Mouse (Mus musculus): ENCODE results near the gene Ublcp1. TPM values are rescaled to one million over a fixed set of nuclear protein-coding genes. Genes with fewer than 3 reads are reported as not detected.

Gene Ublcp1
- polyA plus RNA-seq (2015; fragmentation: Nextera tagmentation; extraction: Ambion mirVana) = 50.6 and 56.1 TPM in 2 replicates

DNA sequence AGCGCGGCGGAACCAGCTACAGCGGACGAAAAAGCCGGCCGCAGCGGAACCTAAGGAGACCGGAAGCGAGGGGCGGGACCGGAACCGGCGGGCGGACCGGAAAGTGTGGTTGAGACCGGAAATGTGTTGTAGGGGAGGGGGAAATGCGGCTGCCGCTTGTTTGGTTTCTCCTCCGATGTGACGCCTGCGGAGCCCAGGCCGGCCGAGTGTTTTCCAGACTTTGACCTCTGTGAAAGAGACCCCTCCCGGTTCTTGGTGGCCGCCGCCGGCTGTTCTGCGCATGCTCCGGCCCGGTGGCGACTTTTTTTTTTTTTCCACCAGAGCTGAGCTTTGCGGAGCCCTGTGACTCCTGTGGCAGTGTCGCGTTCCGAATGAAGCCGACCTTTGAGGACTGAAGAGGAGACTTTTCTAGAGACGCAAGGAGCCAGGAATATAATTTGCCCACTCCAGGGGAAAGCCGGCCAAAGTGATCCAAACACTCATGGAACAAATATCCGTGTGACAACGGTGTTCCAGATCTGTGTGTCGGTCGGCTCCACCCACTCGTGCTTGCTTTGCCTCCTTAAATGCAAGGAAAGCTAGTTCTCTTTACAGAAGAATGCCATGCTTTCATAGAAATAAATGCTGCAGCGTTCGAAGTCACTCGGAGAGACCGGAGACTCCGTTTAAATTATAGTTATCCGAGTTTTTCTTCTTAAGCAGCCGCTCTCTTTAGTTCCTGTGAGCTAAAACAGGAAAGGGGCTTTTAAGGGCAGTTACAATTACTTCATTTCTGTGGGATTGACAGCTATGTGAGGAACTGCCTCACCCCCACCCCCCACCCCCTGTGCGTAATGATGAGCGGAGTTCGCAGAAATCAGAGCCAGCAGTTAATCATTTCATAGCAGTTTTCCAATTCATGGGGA is at the start of gene Ublcp1:
Gene Ublcp1, minus strand, starts transcription at position 67 of the 905 bp plus-strand sequence.
- Histone ChIP-seq H3K27ac (replicated peaks) (peak within 1 kb of the TSS; percentile 88), H3K27me3 (no peaks in the 10 kb centered on the region), H3K9ac (replicated peaks) (peak within 1 kb of the TSS; percentile 94), H3K9me3 (no peaks in the 10 kb centered on the region), H3K36me3 (no peaks in the 10 kb centered on the region), H3K4me3 (peak within 1 kb of the TSS; percentile 98), H3K4me1 (peaks cover 25% of the 10 kb centered on the region), H3K4me2 (replicated peaks) (peak within 1 kb of the TSS; percentile 82)
- peak; percentile 95 for ATAC-seq (replicated peaks)
- WGBS = under 1% methylated on average over 54 of the region's 54 CpGs

DNA sequence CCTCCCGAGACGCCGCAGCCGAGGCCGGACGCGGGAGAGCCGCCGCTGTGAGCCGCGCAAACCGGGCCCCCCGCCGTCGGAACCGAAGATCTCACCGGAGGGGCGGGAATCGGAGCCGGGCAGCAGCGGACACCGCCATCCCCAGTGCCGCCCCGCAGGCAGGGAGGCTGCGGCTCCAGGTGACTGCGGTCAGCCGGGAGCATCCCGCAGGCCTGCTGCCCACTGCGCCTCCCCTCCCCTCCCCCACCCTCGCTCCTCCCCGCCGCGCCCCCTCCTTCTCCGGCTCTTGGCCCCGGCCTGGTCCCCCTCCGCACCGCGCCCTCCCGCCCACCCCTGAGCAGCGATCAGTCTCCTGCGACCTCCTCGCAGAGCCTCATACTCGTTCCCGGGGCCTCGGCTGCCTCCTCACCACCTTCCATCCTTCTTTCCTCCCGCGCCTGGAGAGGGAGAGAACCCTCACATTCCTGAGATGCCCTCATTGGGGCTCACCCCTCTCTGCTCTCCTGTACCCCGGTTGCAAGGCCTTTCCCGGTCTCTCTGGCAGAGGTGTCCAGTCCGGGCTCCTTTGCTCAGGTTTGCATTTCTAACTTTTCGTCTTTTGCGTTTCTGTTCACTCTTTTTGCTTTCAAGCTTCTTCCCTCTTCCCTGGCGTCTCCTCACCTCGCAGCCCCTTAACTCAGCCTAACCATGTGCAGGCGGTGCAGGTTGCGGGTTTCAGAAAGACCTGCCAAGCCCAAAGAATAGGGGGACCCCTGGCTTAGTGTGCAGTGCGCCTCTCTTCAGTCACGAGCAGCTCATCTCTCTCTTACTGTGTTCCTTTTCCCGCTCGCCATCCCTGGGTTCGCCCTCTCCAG is 49.0 kb upstream of the Ublcp1 start:
- H3K4me1 ChIP-seq = peaks cover 31% of the 10 kb centered on the region
- H3K9me3 ChIP-seq = no peaks in the 10 kb centered on the region
- H3K27me3 ChIP-seq = no peaks in the 10 kb centered on the region
- WGBS = 1% methylated on average over 51 of the region's 61 CpGs
- peak overlapping the region; percentile 74 for H3K4me2 ChIP-seq (replicated peaks)
- no peaks in the 10 kb centered on the region for H3K36me3 ChIP-seq
- peak; percentile 71 for ATAC-seq (replicated peaks)
- peak overlapping the region; percentile 99 for H3K4me3 ChIP-seq
- peak overlapping the region; percentile 94 for H3K9ac ChIP-seq (replicated peaks)
- peak overlapping the region; percentile 94 for H3K27ac ChIP-seq (replicated peaks)

DNA sequence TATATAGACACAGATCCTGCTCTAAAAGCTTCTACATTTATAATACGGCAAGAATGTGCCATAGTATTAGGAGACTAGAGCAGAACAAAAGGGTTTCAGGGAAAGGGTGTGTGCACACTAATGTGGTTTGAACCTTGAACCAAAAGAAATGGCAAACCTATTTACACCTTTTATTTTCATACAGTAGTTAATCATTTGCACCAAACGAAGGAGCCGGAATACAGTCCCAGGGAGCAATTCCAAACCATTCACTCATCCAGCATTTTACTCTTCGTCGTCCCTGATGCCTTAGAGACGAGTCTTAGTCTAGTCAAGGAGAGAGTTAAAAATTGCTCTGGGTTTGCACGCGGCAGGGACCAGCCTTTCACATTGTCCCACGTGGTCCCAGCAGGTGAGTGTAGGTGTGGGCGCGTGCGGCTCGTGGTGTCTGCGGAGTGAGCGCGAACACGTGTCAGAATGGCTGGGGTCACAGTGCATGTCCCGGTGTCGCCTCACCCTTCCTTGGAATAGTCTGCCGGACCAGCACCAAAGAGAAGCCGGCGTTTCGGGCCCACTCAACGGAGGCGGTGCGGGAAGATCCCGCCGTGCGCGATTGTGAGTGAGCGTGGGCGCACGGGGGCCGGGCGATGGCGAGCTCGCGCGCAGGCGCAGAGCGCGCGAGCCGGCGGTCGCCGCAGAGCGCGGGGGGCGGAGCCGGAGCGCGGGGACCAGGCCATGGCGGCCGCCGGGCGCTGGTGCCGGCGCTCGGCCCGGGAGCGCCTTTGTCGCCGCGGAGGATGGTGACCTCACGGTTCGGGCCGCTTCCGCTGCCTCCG is 48.2 kb upstream of the Ublcp1 start, which contains the start of gene Rnf145:
Gene Rnf145, plus strand, starts transcription at position 684 of the 815 bp plus-strand sequence.
- Histone ChIP-seq H3K9me3 (no peaks in the 10 kb centered on the region), H3K27me3 (no peaks in the 10 kb centered on the region), H3K36me3 (no peaks in the 10 kb centered on the region), H3K4me1 (peaks cover 23% of the 10 kb centered on the region), H3K4me2 (replicated peaks) (peak within 1 kb of the TSS; percentile 74), H3K27ac (replicated peaks) (peak within 1 kb of the TSS; percentile 94), H3K4me3 (peak within 1 kb of the TSS; percentile 99), H3K9ac (replicated peaks) (peak within 1 kb of the TSS; percentile 94)
- peak; percentile 90 for ATAC-seq (replicated peaks)
- WGBS = under 1% methylated on average over 69 of the region's 70 CpGs

DNA sequence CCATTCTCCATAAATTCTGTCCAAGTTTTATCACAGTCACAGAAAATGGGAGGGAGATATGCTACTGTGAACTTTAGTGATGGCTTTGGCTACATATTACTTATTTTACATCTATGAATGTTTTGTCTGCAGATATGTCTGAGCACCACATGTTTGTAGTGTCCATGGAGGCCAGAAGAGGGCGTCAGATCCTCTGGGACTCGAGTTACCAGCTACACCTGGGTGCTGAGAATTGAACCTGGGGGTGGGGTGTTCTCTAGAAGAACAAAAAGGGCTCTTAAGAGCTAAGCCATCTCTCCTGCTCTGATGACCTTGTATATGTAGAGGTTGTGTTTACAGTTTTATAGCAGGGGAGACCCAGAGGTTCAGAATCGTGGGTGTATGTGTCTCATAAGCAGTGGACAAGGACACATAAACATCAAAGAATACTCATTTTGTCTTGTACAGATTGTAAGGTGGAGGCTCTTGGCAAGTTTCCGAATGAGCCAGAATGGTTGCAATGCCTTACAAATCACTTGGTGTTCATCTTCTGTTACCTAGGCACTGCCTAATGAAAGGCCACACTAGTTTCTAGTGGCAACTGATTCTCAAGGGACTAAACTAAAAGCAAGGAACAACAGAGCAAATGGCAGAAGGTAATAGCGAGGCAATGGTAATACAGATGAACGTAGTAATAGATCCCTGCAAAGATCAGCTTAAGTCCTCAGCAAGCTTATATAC is 47.4 kb upstream of the Ublcp1 start:
- Histone ChIP-seq H3K4me2 (replicated peaks) (peak overlapping the region; percentile 74), H3K27me3 (no peaks in the 10 kb centered on the region), H3K4me1 (peaks cover 20% of the 10 kb centered on the region), H3K9ac (replicated peaks) (peak overlapping the region; percentile 94; the same call in 1 of the 2 replicates), H3K36me3 (no peaks in the 10 kb centered on the region), H3K9me3 (no peaks in the 10 kb centered on the region), H3K4me3 (peak overlapping the region; percentile 99), H3K27ac (replicated peaks) (peak overlapping the region; percentile 94)
- ATAC-seq (replicated peaks) = 0 out of 2 replicates have a peak, but pooled peaks have one; percentile 0
- WGBS = 41% methylated on average over 6 of the region's 6 CpGs

DNA sequence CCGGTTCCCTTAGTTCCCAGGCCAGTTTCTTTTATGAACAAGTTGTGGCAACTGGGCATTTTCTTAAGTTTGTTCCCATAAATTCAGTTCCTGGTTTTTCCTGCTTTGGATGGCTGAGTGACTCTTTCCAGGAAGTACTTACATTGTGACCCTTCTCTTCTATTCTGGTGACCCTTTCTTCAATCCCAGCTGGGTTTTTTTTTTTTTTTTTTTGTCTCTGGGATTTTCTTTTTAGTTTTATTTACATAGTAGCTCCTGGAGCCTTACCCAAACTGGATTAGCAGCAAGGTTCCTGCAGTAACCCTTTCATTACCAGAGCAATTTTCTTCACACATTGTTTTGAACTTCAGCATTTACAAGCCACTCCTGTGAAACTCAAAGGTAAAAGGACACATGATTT is 46.1 kb upstream of the Ublcp1 start:
- Histone ChIP-seq H3K4me2 (replicated peaks) (no peak overlapping the region), H3K27me3 (no peaks in the 10 kb centered on the region), H3K27ac (replicated peaks) (no peak overlapping the region), H3K4me1 (peaks cover 15% of the 10 kb centered on the region), H3K36me3 (no peaks in the 10 kb centered on the region), H3K4me3 (no peak overlapping the region), H3K9me3 (no peaks in the 10 kb centered on the region), H3K9ac (replicated peaks) (no peak overlapping the region)
- 10% methylated on average over 1 of the region's 1 CpGs for WGBS
- no peak for ATAC-seq (replicated peaks)

DNA sequence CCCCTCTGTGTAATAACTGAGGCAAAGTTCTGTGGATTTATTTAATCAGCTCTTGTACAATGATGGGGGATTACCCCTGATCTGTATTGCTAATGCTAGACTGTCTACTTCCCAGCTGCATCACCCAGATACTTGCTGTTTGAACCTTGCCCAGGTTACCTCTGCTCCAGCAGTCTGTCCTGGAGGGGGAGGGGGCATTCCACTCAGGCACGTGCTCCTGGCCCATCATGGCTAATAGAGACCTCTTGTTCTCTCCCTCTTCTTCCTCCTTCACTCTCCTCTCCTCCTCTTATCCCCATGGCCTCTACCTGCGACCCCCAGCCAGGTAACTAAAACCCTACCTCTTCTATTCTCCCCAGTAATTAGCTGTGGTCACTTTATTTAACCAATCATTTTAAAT is 44.4 kb upstream of the Ublcp1 start:
- peaks cover 4% of the 10 kb centered on the region; the same call in 1 of the 2 replicates for H3K4me1 ChIP-seq
- no peak for ATAC-seq (replicated peaks)
- no peaks in the 10 kb centered on the region for H3K27me3 ChIP-seq
- H3K4me2 ChIP-seq (replicated peaks) = no peak overlapping the region
- no peaks in the 10 kb centered on the region for H3K36me3 ChIP-seq
- no peak overlapping the region for H3K27ac ChIP-seq (replicated peaks)
- H3K9ac ChIP-seq (replicated peaks) = no peak overlapping the region
- WGBS = 59% methylated on average over 2 of the region's 2 CpGs
- no peak overlapping the region for H3K4me3 ChIP-seq
- no peaks in the 10 kb centered on the region for H3K9me3 ChIP-seq

DNA sequence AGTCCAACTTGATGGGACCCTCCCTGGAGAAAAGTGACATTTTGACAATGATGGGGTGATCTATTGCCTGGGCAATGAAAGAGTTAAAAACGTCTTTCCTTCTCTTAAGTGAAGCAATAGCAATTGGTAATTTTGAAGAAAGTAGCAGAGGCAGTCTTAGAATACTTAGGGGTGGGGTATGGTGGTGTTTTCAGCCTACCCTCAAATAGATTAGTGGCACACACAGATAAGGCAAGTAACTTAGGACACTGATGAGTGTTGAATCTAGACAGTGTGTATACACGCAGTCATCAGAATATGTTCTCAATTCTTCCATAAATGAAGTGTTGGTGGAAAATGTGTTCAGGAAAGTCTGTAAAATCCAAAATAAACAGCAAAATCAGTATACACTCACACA is 42.7 kb upstream of the Ublcp1 start:
- 63% methylated on average over 2 of the region's 2 CpGs for WGBS
- no peaks in the 10 kb centered on the region for H3K36me3 ChIP-seq
- H3K4me2 ChIP-seq (replicated peaks) = no peak overlapping the region
- peaks cover 2% of the 10 kb centered on the region; the same call in 1 of the 2 replicates for H3K4me1 ChIP-seq
- H3K9me3 ChIP-seq = no peaks in the 10 kb centered on the region
- no peak overlapping the region for H3K9ac ChIP-seq (replicated peaks)
- no peak for ATAC-seq (replicated peaks)
- H3K27ac ChIP-seq (replicated peaks) = no peak overlapping the region
- no peaks in the 10 kb centered on the region for H3K27me3 ChIP-seq
- no peak overlapping the region for H3K4me3 ChIP-seq

DNA sequence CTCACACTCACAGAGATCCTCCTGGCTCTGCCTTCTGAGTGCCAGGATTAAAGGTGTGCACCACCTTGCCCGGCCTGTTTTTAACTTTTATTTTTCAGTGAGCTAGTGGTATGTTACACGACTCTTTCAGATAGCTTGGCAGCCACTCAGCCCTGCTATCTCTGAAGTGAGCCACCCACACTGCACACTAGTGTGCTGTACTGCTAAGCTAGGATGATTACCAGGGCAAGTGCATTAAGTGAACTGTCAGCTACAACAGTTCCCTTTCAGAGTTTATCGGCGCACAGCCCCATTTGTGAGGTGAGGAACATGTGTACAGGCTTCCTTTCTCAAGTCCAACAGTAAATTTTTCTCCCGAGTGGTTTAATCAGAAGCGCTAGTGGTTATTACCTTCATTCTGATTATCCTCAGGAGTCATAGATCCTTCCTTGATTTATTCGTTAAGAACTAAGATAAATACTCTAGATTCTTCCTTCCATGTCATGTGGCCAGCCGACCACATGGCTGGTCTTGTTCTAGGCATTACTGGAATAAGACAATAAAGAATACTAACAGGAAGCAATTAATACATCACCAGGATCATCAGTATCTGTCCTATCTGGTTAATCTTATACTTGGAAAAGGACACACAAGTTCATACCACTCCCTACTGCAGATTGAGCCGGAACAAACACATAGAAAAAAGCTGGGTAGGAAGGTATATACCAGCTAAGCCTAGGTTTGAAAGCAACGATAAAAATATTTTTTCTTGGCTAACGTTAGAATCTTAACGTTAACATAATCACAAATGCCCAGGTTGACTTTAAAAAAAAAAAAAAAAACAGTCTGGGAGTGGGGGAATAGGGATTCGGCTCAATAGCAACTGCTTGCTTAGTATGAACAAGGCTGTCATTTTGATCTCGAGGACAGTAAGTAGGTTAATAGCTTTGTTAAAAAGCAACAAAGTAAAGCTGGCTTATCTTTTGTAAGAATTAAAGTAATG is 42.0 kb upstream of the Ublcp1 start:
- Histone ChIP-seq H3K36me3 (no peaks in the 10 kb centered on the region), H3K27me3 (no peaks in the 10 kb centered on the region), H3K9ac (replicated peaks) (no peak overlapping the region), H3K27ac (replicated peaks) (no peak overlapping the region), H3K4me3 (no peak overlapping the region), H3K9me3 (no peaks in the 10 kb centered on the region), H3K4me2 (replicated peaks) (no peak overlapping the region), H3K4me1 (no peaks in the 10 kb centered on the region)
- WGBS = 82% methylated on average over 14 of the region's 14 CpGs
- no peak for ATAC-seq (replicated peaks)

DNA sequence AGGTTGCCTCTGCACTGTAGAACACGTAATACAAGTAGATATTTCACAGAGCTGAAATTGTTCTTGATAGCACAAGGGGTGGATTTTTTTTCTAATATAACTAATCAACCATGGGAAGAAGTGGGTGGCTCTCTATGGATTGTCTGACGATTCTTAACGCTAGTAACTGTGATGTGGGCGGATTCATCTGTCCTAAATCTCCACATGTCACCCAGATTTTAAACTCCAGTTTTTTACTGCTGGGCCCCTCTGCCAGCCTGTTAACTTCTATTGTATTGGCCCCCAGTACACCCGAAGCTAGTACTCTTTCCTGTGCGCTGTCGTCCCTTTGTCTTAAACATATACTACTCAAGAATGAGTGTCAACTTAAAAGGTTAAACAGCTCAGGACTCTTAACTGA is 40.1 kb upstream of the Ublcp1 start:
- Histone ChIP-seq H3K27ac (replicated peaks) (no peak overlapping the region), H3K9ac (replicated peaks) (no peak overlapping the region), H3K4me1 (no peaks in the 10 kb centered on the region), H3K36me3 (no peaks in the 10 kb centered on the region), H3K27me3 (no peaks in the 10 kb centered on the region), H3K4me3 (no peak overlapping the region), H3K4me2 (replicated peaks) (no peak overlapping the region), H3K9me3 (no peaks in the 10 kb centered on the region)
- 86% methylated on average over 7 of the region's 7 CpGs for WGBS
- ATAC-seq (replicated peaks) = no peak

DNA sequence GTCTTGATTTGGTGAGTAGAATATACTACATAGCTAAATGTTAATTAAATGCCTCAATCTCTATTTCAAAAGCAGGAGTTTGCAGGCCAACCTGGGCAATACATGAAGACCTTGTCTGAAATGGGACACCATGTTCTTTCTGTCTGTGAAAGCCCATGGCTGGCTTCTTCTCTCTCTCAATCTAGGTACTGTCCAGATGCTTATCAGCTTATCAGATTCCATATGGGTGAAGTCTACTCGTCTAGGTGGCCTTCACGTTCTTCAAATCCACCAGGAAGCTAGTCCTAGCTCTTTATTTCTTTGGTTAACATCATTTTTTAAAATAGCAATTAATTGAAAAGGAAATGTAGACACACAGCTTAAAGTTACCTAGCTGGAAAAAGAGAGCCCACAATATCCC is 39.6 kb upstream of the Ublcp1 start:
- no peak overlapping the region for H3K9ac ChIP-seq (replicated peaks)

More for the DNA sequence above, 39.6 kb upstream of the Ublcp1 start:
- ATAC-seq (replicated peaks) = no peak
- no peaks in the 10 kb centered on the region for H3K27me3 ChIP-seq
- H3K4me3 ChIP-seq = no peak overlapping the region
- H3K9me3 ChIP-seq = no peaks in the 10 kb centered on the region
- no peaks in the 10 kb centered on the region for H3K4me1 ChIP-seq
- WGBS = 91% methylated on average over 2 of the region's 2 CpGs
- no peak overlapping the region for H3K4me2 ChIP-seq (replicated peaks)
- H3K27ac ChIP-seq (replicated peaks) = no peak overlapping the region
- no peaks in the 10 kb centered on the region for H3K36me3 ChIP-seq

Data from forebrain, embryonic 15.5 days (tissue).